Mouse (Mus musculus) myocyte (in vitro differentiated cells): ENCODE results near the gene Lrrc61. TPM values are rescaled to one million over a fixed set of nuclear protein-coding genes. Genes with fewer than 3 reads are reported as not detected.

ENCODE experiments used
- H3K27me3 ChIP-seq: one replicate; pipeline ENCODE4 v1.6.1; 2011; ENCODE audit not compliant: control insufficient read depth, insufficient read depth, insufficient read length
- H3K36me3 ChIP-seq: one replicate; pipeline ENCODE4 v1.6.1; 2011; ENCODE audit not compliant: control insufficient read depth, insufficient read depth
- H3K4me2 ChIP-seq: one replicate; pipeline ENCODE4 v1.6.1; 2011; ENCODE audit warnings: low read depth, control low read depth
- H3K4me3 ChIP-seq: one replicate; pipeline ENCODE4 v1.5.1; 2011; ENCODE audit warnings: mild to moderate bottlenecking, control low read depth, moderate library complexity
- H3K79me2 ChIP-seq: one replicate; pipeline ENCODE4 v1.6.1; 2011; ENCODE audit not compliant: control insufficient read depth, insufficient read depth
- H3ac ChIP-seq: one replicate; pipeline ENCODE4 v1.6.1; 2011; ENCODE audit not compliant: control insufficient read depth, insufficient read length
- CEBPB ChIP-seq: IDR thresholded peaks from 2 replicates; pipeline ENCODE4 v1.6.1; 2011; ENCODE audit warnings: mild to moderate bottlenecking, moderate library complexity; ENCODE audit not compliant: poor library complexity, insufficient read depth, severe bottlenecking
- E2F4 ChIP-seq: IDR thresholded peaks from one replicate; pipeline ENCODE4 v1.6.1; 2011; ENCODE audit warnings: mild to moderate bottlenecking, control low read depth, moderate library complexity; ENCODE audit not compliant: insufficient read depth
- MAX ChIP-seq: IDR thresholded peaks from one replicate; pipeline ENCODE4 v1.6.1; 2011; ENCODE audit warnings: low read depth, mild to moderate bottlenecking, control low read depth
- MYOD1 ChIP-seq, 3 experiments: IDR thresholded peaks; one replicate each; pipeline ENCODE4 v1.6.1; 2011; ENCODE audit warnings: control low read depth in 2 of 3, low read depth in 2 of 3, mild to moderate bottlenecking in 2 of 3, moderate library complexity in 1 of 3; ENCODE audit not compliant: insufficient read length in 2 of 3, control insufficient read depth in 1 of 3
- MYOG ChIP-seq, 3 experiments: IDR thresholded peaks; one replicate each; pipeline ENCODE4 v1.6.1; 2011; ENCODE audit warnings: control low read depth in 2 of 3, low read depth in 2 of 3, mild to moderate bottlenecking in 2 of 3; ENCODE audit not compliant: insufficient read length in 2 of 3, control insufficient read depth in 1 of 3, insufficient read depth in 1 of 3
- POLR2A ChIP-seq: IDR thresholded peaks from one replicate; pipeline ENCODE4 v1.6.1; 2011; ENCODE audit warnings: low read depth, mild to moderate bottlenecking, control low read depth, moderate library complexity; ENCODE audit not compliant: insufficient read length
- POLR2AphosphoS2 ChIP-seq: IDR thresholded peaks from one replicate; pipeline ENCODE4 v1.6.1; 2011; ENCODE audit warnings: low read depth, control low read depth; ENCODE audit not compliant: insufficient read length
- REST ChIP-seq: IDR thresholded peaks from one replicate; pipeline ENCODE4 v1.6.1; 2011; ENCODE audit warnings: mild to moderate bottlenecking, control low read depth, moderate library complexity; ENCODE audit not compliant: insufficient read depth, insufficient read length
- SRF ChIP-seq: IDR thresholded peaks from one replicate; pipeline ENCODE4 v1.6.1; 2011; ENCODE audit warnings: low read depth; ENCODE audit not compliant: control insufficient read depth, insufficient read length
- TCF12 ChIP-seq: IDR thresholded peaks from one replicate; pipeline ENCODE4 v1.6.1; 2011; ENCODE audit warnings: mild to moderate bottlenecking, control low read depth; ENCODE audit not compliant: poor library complexity, insufficient read depth, severe bottlenecking
- TCF3 ChIP-seq: IDR thresholded peaks from one replicate; pipeline ENCODE4 v1.6.1; 2011; ENCODE audit warnings: low read depth, control low read depth; ENCODE audit not compliant: insufficient read length
- USF1 ChIP-seq: IDR thresholded peaks from one replicate; pipeline ENCODE4 v1.6.1; 2011; ENCODE audit warnings: low read depth, mild to moderate bottlenecking, control low read depth, moderate library complexity
- polyA plus RNA-seq: library from polyadenylated mRNA; unstranded; fragments of >200 nt; fragmentation: generic; extraction: Trizol; gene quantifications from one replicate; pipeline ENCODE4 v1.2.1, GENCODE M21; 2012; ENCODE audit warnings: missing spikeins

Lrrc61 gene
- polyA plus RNA-seq, 1 experiment, result 10.0 TPM

DNA sequence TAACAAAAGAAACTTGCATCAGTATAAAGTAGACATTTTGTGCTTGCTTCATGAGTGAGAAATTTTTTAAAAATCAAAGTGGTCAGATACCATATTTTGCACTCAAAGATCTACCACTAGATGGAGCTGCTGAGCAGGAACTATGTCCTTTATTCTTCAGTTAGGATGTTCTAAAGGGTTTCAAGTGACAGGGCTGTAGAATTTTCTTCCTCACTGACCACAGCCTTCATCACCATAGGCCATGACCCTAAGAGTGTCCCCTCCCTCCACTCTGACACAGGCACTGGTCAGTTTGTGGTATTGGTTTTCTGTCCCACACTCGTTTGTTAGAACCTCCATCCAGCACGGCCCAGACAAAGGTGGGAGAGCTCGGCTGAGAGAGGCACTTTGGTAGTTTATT is 27.4 kb downstream of the Lrrc61 start:
- TF ChIP-seq USF1 (no peak), TCF3 (no peak), TCF12 (no peak), CEBPB (no peak), MYOG (IDR thresholded peaks at IDR 0.05; ENCODE audit: control insufficient read depth in 1 of 3, insufficient read depth in 1 of 3, insufficient read length in 2 of 3, low read depth in 2 of 3) (no peak), E2F4 (no peak), MYOD1 (IDR thresholded peaks at IDR 0.05; ENCODE audit: control insufficient read depth in 1 of 3, insufficient read length in 2 of 3, low read depth in 2 of 3) (no peak), SRF (no peak), MAX (no peak), POLR2A (no peak), POLR2AphosphoS2 (no peak), REST (no peak)
- Histone ChIP-seq H3K79me2 (no peaks in the 10 kb centered on the region), H3K4me3 (no peak overlapping the region), H3K36me3 (no peaks in the 10 kb centered on the region), H3K27me3 (no peaks in the 10 kb centered on the region), H3K4me2 (peak overlapping the region; percentile 37), H3ac (no peak overlapping the region)

DNA sequence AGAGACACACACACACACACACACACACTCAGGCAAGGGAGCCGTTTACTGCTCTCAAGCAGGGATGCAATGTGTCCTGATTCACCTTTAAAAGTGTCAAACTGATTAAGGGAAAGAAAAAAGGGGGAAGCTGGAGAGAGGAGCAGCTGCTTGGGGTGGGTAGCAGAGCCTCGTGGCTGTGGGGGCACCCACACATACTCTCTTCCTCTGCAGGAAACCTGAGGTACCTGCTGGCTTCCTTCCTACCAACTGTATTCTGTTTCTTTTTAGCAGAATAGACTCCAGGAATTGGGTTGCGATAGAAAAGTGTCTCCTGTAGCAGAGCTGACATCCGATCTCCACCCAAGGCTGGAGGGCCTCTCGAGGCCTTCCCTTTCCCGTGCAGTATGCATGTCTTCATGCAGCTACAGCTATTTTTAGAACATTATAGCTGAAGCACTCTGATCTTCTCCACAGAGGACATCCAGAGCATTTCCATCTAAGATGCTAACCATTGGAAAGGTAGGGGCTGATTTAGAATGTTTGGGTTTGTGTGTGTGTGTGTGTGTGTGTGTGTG is 34.7 kb downstream of the Lrrc61 start, which contains the start of gene Gm45021:
Gene Gm45021, plus strand, starts transcription at position 417 of the 557 bp plus-strand sequence.
- Histone ChIP-seq H3K27me3 (no peaks in the 10 kb centered on the region), H3K4me2 (no peak within 1 kb of the TSS), H3ac (no peak within 1 kb of the TSS), H3K4me3 (no peak within 1 kb of the TSS), H3K36me3 (no peaks in the 10 kb centered on the region), H3K79me2 (no peaks in the 10 kb centered on the region)
- TF ChIP-seq TCF3 (no peak), MAX (no peak), TCF12 (no peak), POLR2AphosphoS2 (no peak), POLR2A (no peak), CEBPB (no peak), REST (no peak), USF1 (no peak), E2F4 (no peak), SRF (no peak), MYOD1 (IDR thresholded peaks at IDR 0.05; ENCODE audit: control insufficient read depth in 1 of 3, insufficient read length in 2 of 3, low read depth in 2 of 3) (no peak), MYOG (IDR thresholded peaks at IDR 0.05; ENCODE audit: control insufficient read depth in 1 of 3, insufficient read depth in 1 of 3, insufficient read length in 2 of 3, low read depth in 2 of 3) (no peak)

DNA sequence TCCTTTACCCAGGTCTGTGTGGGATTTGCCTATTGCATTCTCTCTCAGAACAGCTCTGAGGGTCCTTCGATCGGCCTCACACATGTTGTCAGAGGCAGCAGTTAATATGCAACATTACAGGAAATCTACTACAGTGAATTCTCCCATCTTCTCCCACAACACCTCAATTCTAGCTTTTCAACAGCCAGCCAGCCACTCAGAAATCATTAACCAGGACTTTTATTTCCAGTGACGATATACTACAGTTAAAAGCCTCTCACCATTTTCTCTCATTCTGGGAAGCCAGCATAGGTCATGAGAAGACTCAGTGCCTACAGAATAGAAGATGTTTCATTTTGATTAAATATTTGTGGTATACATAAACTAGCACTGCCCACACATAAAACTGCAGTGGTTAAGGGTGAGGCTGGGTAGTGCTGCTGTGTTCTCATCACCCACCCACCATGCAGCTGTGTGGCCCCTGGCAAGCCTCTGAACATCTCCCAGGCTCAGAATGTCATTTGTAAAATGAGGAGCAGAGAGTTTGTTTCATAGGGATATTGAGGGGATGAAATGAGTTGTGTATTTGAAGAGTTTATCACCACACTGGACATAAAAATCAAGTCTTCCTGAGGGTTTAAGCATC is 36.7 kb downstream of the Lrrc61 start:
- Histone ChIP-seq H3ac (no peak overlapping the region), H3K4me2 (no peak overlapping the region), H3K27me3 (no peaks in the 10 kb centered on the region), H3K79me2 (peaks cover 16% of the 10 kb centered on the region), H3K4me3 (no peak overlapping the region), H3K36me3 (no peaks in the 10 kb centered on the region)
- no peak for TF ChIP-seq TCF12
- TF ChIP-seq MYOG (IDR thresholded peaks at IDR 0.05; ENCODE audit: control insufficient read depth in 1 of 3, insufficient read depth in 1 of 3, insufficient read length in 2 of 3, low read depth in 2 of 3), result peak in 1 of 3 experiments; percentile 19
- peak in 2 of 3 experiments; percentile 52 to 60 for TF ChIP-seq MYOD1 (IDR thresholded peaks at IDR 0.05; ENCODE audit: control insufficient read depth in 1 of 3, insufficient read length in 2 of 3, low read depth in 2 of 3)

DNA sequence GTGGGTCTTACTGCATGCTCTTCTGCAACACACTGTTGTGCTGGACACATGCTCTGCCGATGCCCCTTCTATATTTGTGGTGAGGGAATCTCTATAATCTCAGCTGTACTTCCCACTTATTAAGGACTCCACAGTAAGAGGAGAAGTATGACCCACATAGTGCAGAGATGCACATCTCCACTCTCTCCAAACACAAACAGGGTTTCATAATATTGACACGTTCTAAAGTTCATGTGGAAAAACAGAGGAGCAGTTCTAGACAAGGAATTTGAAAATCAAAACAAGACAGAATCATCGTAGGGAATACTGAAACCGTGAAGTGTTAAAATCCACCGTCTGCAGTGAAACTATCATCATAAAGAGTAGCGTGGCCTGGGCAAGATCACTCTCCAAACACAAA is 37.3 kb downstream of the Lrrc61 start:
- Histone ChIP-seq H3K36me3 (no peaks in the 10 kb centered on the region), H3K27me3 (no peaks in the 10 kb centered on the region), H3ac (no peak overlapping the region), H3K4me2 (no peak overlapping the region), H3K4me3 (no peak overlapping the region), H3K79me2 (peaks cover 16% of the 10 kb centered on the region)
- no peak for TF ChIP-seq TCF3
- TF ChIP-seq USF1, result no peak
- no peak for TF ChIP-seq REST
- no peak for TF ChIP-seq SRF
- no peak for TF ChIP-seq POLR2AphosphoS2
- TF ChIP-seq MYOD1 (IDR thresholded peaks at IDR 0.05; ENCODE audit: control insufficient read depth in 1 of 3, insufficient read length in 2 of 3, low read depth in 2 of 3), result no peak
- TF ChIP-seq MAX, result no peak
- no peak for TF ChIP-seq CEBPB
- TF ChIP-seq TCF12, result no peak
- TF ChIP-seq MYOG (IDR thresholded peaks at IDR 0.05; ENCODE audit: control insufficient read depth in 1 of 3, insufficient read depth in 1 of 3, insufficient read length in 2 of 3, low read depth in 2 of 3), result no peak
- no peak for TF ChIP-seq POLR2A
- no peak for TF ChIP-seq E2F4
